Mouse (Mus musculus) heart, adult 18-20 months (tissue): Measurements from ENCODE around the gene Trp73. TPM values are rescaled to one million over a fixed set of nuclear protein-coding genes. Genes with fewer than 3 reads are reported as not detected.

Experiments used
- total RNA-seq, 2 experiments: library from RNA; stranded (reverse); gene quantifications; 2 replicates each; pipeline ENCODE4 v1.2.3; 2021

The Trp73 gene
- total RNA-seq, 2 experiments from 2014 or later, result 0.15 TPM; not detected in 1

Other genes with a start within 250 kb of the Trp73 start
- gene A430005L14Rik, start 183.0 kb downstream of the Trp73 start, total RNA-seq, result 10 to 100 TPM; 15.5 to 15.8 TPM
- gene Dffb, start 165.1 kb downstream of the Trp73 start, total RNA-seq, result 1 to 10 TPM; 1.3 to 2.2 TPM
- 10 to 100 TPM; 28.8 to 29.5 TPM for gene Cep104, start 165.0 kb downstream of the Trp73 start, total RNA-seq
- 10 to 100 TPM; 38.4 to 41.6 TPM for gene Lrrc47, start 128.5 kb downstream of the Trp73 start, total RNA-seq
- 1 to 10 TPM; 5.4 to 5.6 TPM for gene Smim1, start 114.0 kb downstream of the Trp73 start, total RNA-seq
- gene Ccdc27, start 97.5 kb downstream of the Trp73 start, total RNA-seq, result not detected
- gene Wrap73, start 2.2 kb upstream of the Trp73 start, total RNA-seq, result 10 to 100 TPM; 12.3 to 12.8 TPM
- gene Tprgl, start 20.5 kb upstream of the Trp73 start, total RNA-seq, result 100 to 1,000 TPM; 120 to 127 TPM
- 1 to 10 TPM; 3.7 to 4.6 TPM for gene Megf6, start 30.5 kb upstream of the Trp73 start, total RNA-seq
- under 1 TPM; 0.46 to 0.52 TPM for gene Arhgef16, start 161.5 kb upstream of the Trp73 start, total RNA-seq
- gene B230104I21Rik, start 195.9 kb upstream of the Trp73 start, total RNA-seq, result not detected